Mouse (Mus musculus): ENCODE results near the gene Ppara. TPM values are rescaled to one million over a fixed set of nuclear protein-coding genes. Genes with fewer than 3 reads are reported as not detected.
A peak's percentile ranks its signal among the peaks of the same experiment; 100 is the strongest.

Ppara gene
- total and polyA plus RNA-seq, 3 experiments: 0.27 to 0.78 TPM; not detected in 1

DNA sequence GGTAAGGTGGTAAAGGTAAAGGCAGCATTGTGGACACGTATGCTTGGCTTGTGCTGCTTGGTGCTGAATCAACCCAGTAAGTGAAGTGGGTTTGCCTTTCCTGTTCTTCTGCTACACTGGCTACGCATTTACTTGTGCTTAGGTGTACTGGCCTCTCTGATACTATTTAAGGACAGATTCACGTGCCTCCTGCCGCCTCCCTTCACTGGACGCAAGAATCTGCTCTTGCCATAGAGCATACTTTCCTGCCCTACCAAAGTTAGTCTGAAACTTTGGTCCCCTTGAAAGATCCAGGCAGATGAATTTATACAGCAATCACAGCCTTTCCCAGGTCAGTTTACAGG lies 75.7 kb downstream of the Ppara start:
- no peak for DNase-seq (ENCODE audit: low read depth, low spot score)
- Histone ChIP-seq H3K27me3 (ENCODE audit: control insufficient read depth in 1 of 2, insufficient read depth in 2 of 2, low read length in 2 of 2) (no peaks in the 10 kb centered on the region), H3K9me3 (replicated peaks; ENCODE audit: insufficient read depth, low read length) (no peaks in the 10 kb centered on the region)

DNA sequence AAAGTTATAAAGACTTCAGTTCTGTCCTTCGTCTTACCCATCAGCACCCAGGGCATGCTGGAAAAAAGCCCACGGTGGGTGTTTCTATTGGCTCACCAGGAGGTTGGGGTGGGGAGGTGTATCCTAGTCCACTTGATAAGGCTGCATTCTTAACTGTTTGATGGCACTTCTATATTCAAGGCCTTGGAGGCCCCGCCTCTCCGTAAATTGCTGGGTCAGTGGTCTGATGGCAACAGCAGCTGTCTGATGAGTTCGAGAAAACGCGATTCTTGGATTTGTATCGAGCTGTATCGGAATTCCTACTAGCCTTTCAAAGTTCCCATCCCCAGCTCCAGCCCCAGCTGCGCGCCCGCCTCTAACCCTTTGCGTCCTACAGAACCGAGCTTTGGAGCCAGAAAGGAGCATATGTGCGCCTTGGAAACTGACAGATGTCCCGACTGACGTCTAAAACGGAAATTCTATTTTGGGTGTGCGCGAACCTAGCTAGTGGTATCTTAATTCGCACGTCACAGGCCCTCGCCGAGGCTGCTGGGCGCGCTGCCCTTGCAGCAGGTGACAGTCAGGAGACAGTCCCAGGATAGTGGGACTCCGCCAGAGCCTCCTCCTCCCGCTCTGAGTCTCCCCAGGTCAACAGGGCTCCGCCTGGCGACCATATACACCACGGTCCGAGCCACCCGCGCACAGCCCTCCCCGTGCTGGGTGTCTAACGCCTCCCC lies 76.2 kb downstream of the Ppara start:
- Histone ChIP-seq H3K36me3 (ENCODE audit: control insufficient read depth in 1 of 2, insufficient read depth in 2 of 2, low read length in 2 of 2) (peaks cover 0 to 15% of the 10 kb centered on the region in 2 experiments; a peak in 2 of 4 replicates), H3K9me3 (replicated peaks; ENCODE audit: insufficient read depth, low read length) (no peaks in the 10 kb centered on the region), H3K79me2 (ENCODE audit: control insufficient read depth, insufficient read depth, low read length, poor library complexity) (peaks cover 2% of the 10 kb centered on the region; the same call in 1 of the 2 replicates), H3K27ac (ENCODE audit: control insufficient read depth, low read depth, low read length) (peak overlapping the region; percentile 76), H3K4me3 (ENCODE audit: control insufficient read depth in 1 of 2, insufficient read depth in 1 of 2, low read depth in 2 of 2, low read length in 2 of 2) (peak overlapping the region; percentile 73 to 75), H3K27me3 (ENCODE audit: control insufficient read depth in 1 of 2, insufficient read depth in 2 of 2, low read length in 2 of 2) (no peaks in the 10 kb centered on the region), H3K4me1 (ENCODE audit: control insufficient read depth in 1 of 2, insufficient read depth in 2 of 2, low read length in 2 of 2) (peaks cover 10 to 21% of the 10 kb centered on the region in 2 experiments), H3K9ac (ENCODE audit: control insufficient read depth, low read depth, low read length, poor library complexity, severe bottlenecking) (peak overlapping the region; percentile 66)
- DNase-seq (ENCODE audit: low read depth, low spot score): peak; percentile 84
- TF ChIP-seq GATA1 (IDR thresholded peaks at IDR 0.05; ENCODE audit: low read depth, low read length): 0 out of 2 replicates have a peak, but pooled peaks have one; percentile 13
- peak; percentile 40; the same call in 1 of the 2 replicates for TF ChIP-seq ETS1 (IDR thresholded peaks at IDR 0.05; ENCODE audit: low read depth, low read length)
- TF ChIP-seq BHLHE40 (IDR thresholded peaks at IDR 0.05; ENCODE audit: borderline replicate concordance, low read depth, low read length): peak; percentile 57; the same call in 1 of the 2 replicates
- TF ChIP-seq MEF2A (IDR thresholded peaks at IDR 0.05; ENCODE audit: extremely low read depth, insufficient replicate concordance, low read depth, low read length, poor library complexity, severe bottlenecking): 0 out of 2 replicates have a peak, but pooled peaks have one; percentile 27
- TF ChIP-seq E2F4 (IDR thresholded peaks at IDR 0.05; ENCODE audit: borderline replicate concordance, low read depth, low read length): no peak
- TF ChIP-seq HCFC1 (IDR thresholded peaks at IDR 0.05; ENCODE audit: low read depth, low read length): no peak

More for the DNA sequence above, 75.7 kb downstream of the Ppara start:
- H3K27ac ChIP-seq (ENCODE audit: control insufficient read depth, low read depth, low read length): no peak overlapping the region
- H3K9ac ChIP-seq (ENCODE audit: control insufficient read depth, low read depth, low read length, poor library complexity, severe bottlenecking): peak overlapping the region; percentile 66; the same call in 1 of the 2 replicates
- peaks cover 10 to 21% of the 10 kb centered on the region in 2 experiments for H3K4me1 ChIP-seq (ENCODE audit: control insufficient read depth in 1 of 2, insufficient read depth in 2 of 2, low read length in 2 of 2)
- TF ChIP-seq HCFC1 (IDR thresholded peaks at IDR 0.05; ENCODE audit: low read depth, low read length) (no peak), JUND (IDR thresholded peaks at IDR 0.05; ENCODE audit: low read depth, low read length) (no peak), POLR2AphosphoS5 (IDR thresholded peaks at IDR 0.05; ENCODE audit: borderline replicate concordance, low read depth, low read length) (no peak), ZC3H11A (IDR thresholded peaks at IDR 0.05; ENCODE audit: low read depth, low read length) (no peak), ZKSCAN1 (IDR thresholded peaks at IDR 0.05; ENCODE audit: low read depth, low read length) (no peak), TAL1 (IDR thresholded peaks at IDR 0.05; ENCODE audit: low read length) (no peak), RCOR1 (IDR thresholded peaks at IDR 0.05; ENCODE audit: low read depth, low read length) (no peak), MAX (IDR thresholded peaks at IDR 0.05; ENCODE audit: low read length) (no peak), CHD1 (IDR thresholded peaks at IDR 0.05; ENCODE audit: low read depth, low read length) (no peak), MAFK (IDR thresholded peaks at IDR 0.05; ENCODE audit: borderline replicate concordance, low read depth, low read length) (no peak), RAD21 (IDR thresholded peaks at IDR 0.05; ENCODE audit: low read depth, low read length) (no peak), TCF12 (IDR thresholded peaks at IDR 0.05; ENCODE audit: low read depth, low read length) (no peak), E2F4 (IDR thresholded peaks at IDR 0.05; ENCODE audit: borderline replicate concordance, low read depth, low read length) (no peak), NRF1 (IDR thresholded peaks at IDR 0.05; ENCODE audit: insufficient read depth, low read depth, low read length, poor library complexity, severe bottlenecking) (no peak), MAZ (IDR thresholded peaks at IDR 0.05; ENCODE audit: low read depth, low read length) (no peak), SIN3A (IDR thresholded peaks at IDR 0.05; ENCODE audit: low read length) (no peak)
- H3K36me3 ChIP-seq (ENCODE audit: control insufficient read depth in 1 of 2, insufficient read depth in 2 of 2, low read length in 2 of 2): peaks cover 0 to 15% of the 10 kb centered on the region in 2 experiments; a peak in 2 of 4 replicates
- H3K4me3 ChIP-seq (ENCODE audit: control insufficient read depth in 1 of 2, insufficient read depth in 1 of 2, low read depth in 2 of 2, low read length in 2 of 2): peak overlapping the region; percentile 73 to 75
- peaks cover 2% of the 10 kb centered on the region; the same call in 1 of the 2 replicates for H3K79me2 ChIP-seq (ENCODE audit: control insufficient read depth, insufficient read depth, low read length, poor library complexity)

Measured in MEL (cell line).